Mouse (Mus musculus) bone marrow macrophage, adult 2 months (primary cell): Measurements from ENCODE around the gene Tspan9.

Experiments
- CTCF ChIP-seq: IDR thresholded peaks from 2 replicates; pipeline ENCODE4 v1.5.1; 2012; ENCODE audit warnings: low read depth, mild to moderate bottlenecking, low read length, moderate library complexity
- POLR2A ChIP-seq: IDR thresholded peaks from 2 replicates; pipeline ENCODE4 v1.6.1; 2012; ENCODE audit warnings: mild to moderate bottlenecking, low read depth, low read length, borderline replicate concordance

GRCm38 (mm10) chr6:128033172-128033867 is 110.1 kb downstream of the Tspan9 start:
- TF ChIP-seq POLR2A = no peak
- no peak for TF ChIP-seq CTCF
